Mouse (Mus musculus) adrenal gland, adult 18-20 months (tissue): Measurements from ENCODE around the gene Mpv17l. TPM values are rescaled to one million over a fixed set of nuclear protein-coding genes. Genes with fewer than 3 reads are reported as not detected.
"Not testable (repeated sequence)": the region's sequence is repeated elsewhere in the genome, so short reads cannot be mapped to it uniquely, and the experiment has no call there.

Experiments
- DNase-seq, 2 experiments: peaks; one replicate each; pipeline ENCODE4 v3.0.0; 2021 to 2022; ENCODE audit warnings: low spot score in 2 of 2
- total RNA-seq, 2 experiments: library from RNA; stranded (reverse); gene quantifications; 1 replicate in 1 of 2; 2 replicates in 1 of 2; pipeline ENCODE4 v1.2.3; 2021

Gene Mpv17l
- total RNA-seq, 2 experiments from 2014 or later, result 7.0 to 7.1 TPM

- no peak for DNase-seq
These were observed 24.6 kb downstream of the Mpv17l start for GRCm38 (mm10) chr16:13927456-13928075.

- peak; percentile 34 to 40 for DNase-seq
These were observed 37.3 kb downstream of the Mpv17l start for GRCm38 (mm10) chr16:13940139-13940846.

GRCm38 (mm10) chr16:13940847-13941395, 38.0 kb downstream of the Mpv17l start:
- no peak for DNase-seq

- DNase-seq, result no peak
These were observed 41.2 kb downstream of the Mpv17l start for GRCm38 (mm10) chr16:13944178-13944577.

- no peak for DNase-seq
These were observed 41.8 kb downstream of the Mpv17l start for GRCm38 (mm10) chr16:13944752-13945151.

- no peak for DNase-seq
These were observed 42.2 kb downstream of the Mpv17l start for GRCm38 (mm10) chr16:13945153-13945552.

GRCm38 (mm10) chr16:13946306-13946705, 43.3 kb downstream of the Mpv17l start:
- DNase-seq, result no peak

GRCm38 (mm10) chr16:13951245-13951644, 48.3 kb downstream of the Mpv17l start:
- no peak for DNase-seq

GRCm38 (mm10) chr16:13962053-13962452, 59.1 kb downstream of the Mpv17l start:
- DNase-seq, result no peak

GRCm38 (mm10) chr16:13969096-13969495, 66.1 kb downstream of the Mpv17l start:
- no peak for DNase-seq

GRCm38 (mm10) chr16:13972051-13972450, 69.1 kb downstream of the Mpv17l start:
- no peak for DNase-seq

- not testable (repeated sequence) for DNase-seq
These were observed 73.5 kb downstream of the Mpv17l start for GRCm38 (mm10) chr16:13976358-13976896.

GRCm38 (mm10) chr16:13977026-13977425, 74.1 kb downstream of the Mpv17l start:
- DNase-seq, result not testable (repeated sequence)

GRCm38 (mm10) chr16:13981726-13982125, 78.8 kb downstream of the Mpv17l start:
- DNase-seq, result not testable (repeated sequence)

GRCm38 (mm10) chr16:13983161-13983560, 80.2 kb downstream of the Mpv17l start:
- no peak for DNase-seq

GRCm38 (mm10) chr16:13986197-13986573, 83.2 kb downstream of the Mpv17l start:
- no peak for DNase-seq

GRCm38 (mm10) chr16:13986574-13987478, 83.9 kb downstream of the Mpv17l start, which contains the start of the genes 2900011O08Rik and Ifitm7:
Gene 2900011O08Rik, plus strand, starts transcription at chr16:13986604.
Gene Ifitm7, minus strand, starts transcription at chr16:13986888.
- no peak for DNase-seq

- no peak for DNase-seq
These were observed 89.7 kb downstream of the Mpv17l start for GRCm38 (mm10) chr16:13992518-13993248.

GRCm38 (mm10) chr16:13994076-13994475, 91.1 kb downstream of the Mpv17l start:
- no peak for DNase-seq

GRCm38 (mm10) chr16:13994502-13994901, 91.5 kb downstream of the Mpv17l start:
- DNase-seq, result no peak
